In the genomic region with DNA sequence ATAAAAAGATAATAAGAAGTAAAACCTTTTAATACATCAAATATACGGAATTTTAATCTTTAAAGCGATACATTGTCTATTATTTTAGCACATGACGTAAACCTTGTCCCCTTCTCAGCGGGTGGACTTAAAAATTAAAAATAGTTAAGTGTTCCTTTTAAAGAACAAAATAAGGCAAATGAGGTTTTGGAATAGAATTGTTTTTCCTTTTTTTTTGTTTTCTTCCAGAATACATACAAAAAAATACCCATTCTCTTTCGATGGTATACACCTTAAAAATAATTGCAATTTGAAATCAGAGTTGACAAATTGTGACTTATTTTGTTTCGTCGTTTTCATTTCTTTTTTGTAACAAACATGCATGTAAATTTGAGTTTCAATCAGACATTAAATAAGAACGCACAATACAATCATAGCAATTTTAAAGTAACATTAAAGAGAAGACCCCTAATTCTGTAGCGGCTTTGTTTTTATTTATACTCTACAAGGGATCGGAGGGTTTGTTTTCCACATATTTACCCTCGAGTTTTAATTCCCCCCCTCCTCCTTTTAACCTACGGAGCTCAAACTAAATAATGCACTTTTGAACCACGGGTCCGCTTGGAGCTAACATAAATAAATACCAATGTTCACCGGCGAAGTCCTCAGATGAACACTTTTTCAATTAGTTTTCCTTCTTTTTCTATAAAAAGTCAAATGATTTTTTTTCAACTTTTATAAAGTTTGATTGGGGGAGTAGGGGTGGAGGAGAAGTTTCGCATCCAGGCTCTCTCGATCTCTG, we compare ENCODE assay signal across 9 mouse cellular contexts. TPM values are rescaled to one million over a fixed set of nuclear protein-coding genes. Genes with fewer than 3 reads are reported as not detected.
DNase-seq lines count a peak whose midpoint lies in the region; ATAC-seq lines count a peak whose summit lies in the region.
"Had no signal": no experiment of that assay in that cellular context is flagged by ENCODE, and none has a peak within 500 bp of the region (broad histone marks: within the 10 kb centered on the region; RNA-seq: fewer than 3 reads in every experiment).

No protein-coding gene starts in this region.

- peaks cover 14% of the 10 kb centered on the region for H3K4me1 ChIP-seq in liver, embryonic 11.5 days (replicated peaks; ENCODE audit: control insufficient read depth, insufficient read depth, low read length)
- H3K4me1 ChIP-seq in forebrain, embryonic 12.5 days = peaks cover 52% of the 10 kb centered on the region
- peaks cover 41% of the 10 kb centered on the region for H3K4me1 ChIP-seq in limb, embryonic 12.5 days (replicated peaks)

- H3K9ac ChIP-seq in liver, embryonic 11.5 days (ENCODE audit: low read depth, low read length) = no peak overlapping the region
- H3K9ac ChIP-seq in forebrain, embryonic 12.5 days = peak overlapping the region; percentile 90
- peak overlapping the region; percentile 97 for H3K9ac ChIP-seq in limb, embryonic 12.5 days (replicated peaks)

- peaks cover 81% of the 10 kb centered on the region for H3K27me3 ChIP-seq in liver, embryonic 11.5 days (replicated peaks; ENCODE audit: control insufficient read depth, insufficient read depth, low read length)
- peaks cover 82% of the 10 kb centered on the region for H3K27me3 ChIP-seq in forebrain, embryonic 12.5 days
- peaks cover 40% of the 10 kb centered on the region for H3K27me3 ChIP-seq in limb, embryonic 12.5 days
- H3K27me3 ChIP-seq: Patski had no signal

- peak overlapping the region; percentile 56 for H3K4me3 ChIP-seq in liver, embryonic 11.5 days (ENCODE audit: low read depth, low read length)
- H3K4me3 ChIP-seq in forebrain, embryonic 12.5 days (replicated peaks) = peak overlapping the region; percentile 80
- H3K4me3 ChIP-seq in limb, embryonic 12.5 days (replicated peaks) = peak overlapping the region; percentile 89

- no peak for ATAC-seq in liver, embryonic 11.5 days (replicated peaks; ENCODE audit: low FRiP score)
- ATAC-seq in forebrain, embryonic 12.5 days (ENCODE audit: low FRiP score) = no peak
- no peak for ATAC-seq in limb, embryonic 12.5 days (ENCODE audit: insufficient number of reproducible peaks, insufficient read depth, low FRiP score, low TSS enrichment, low read depth)
- ATAC-seq: Patski had no signal

- intact Hi-C loops in left cerebral cortex, postnatal 25 days (cut with DNase I) = loop anchor here (10.0 kb wide), 1 partner anchor 821 kb away; no protein-coding TSS in a partner anchor
- intact Hi-C loops in gastrocnemius, postnatal 36 days (cut with DNase I) = loop anchor here (10.0 kb wide), 2 partner anchors 821 to 1421 kb away; no protein-coding TSS in a partner anchor

- peak overlapping the region; percentile 70 for H3K4me2 ChIP-seq in liver, embryonic 11.5 days
- peak overlapping the region; percentile 93 for H3K4me2 ChIP-seq in forebrain, embryonic 12.5 days
- peak overlapping the region; percentile 86 for H3K4me2 ChIP-seq in limb, embryonic 12.5 days

- DNase-seq in liver, embryonic 11.5 days (ENCODE audit: low spot score) = no peak
- DNase-seq in liver = no peak
- DNase-seq in retina, postnatal 1 day = peak; percentile 26
- DNase-seq in thymus, adult 18-20 months = no peak
- no peak for DNase-seq in left cerebral cortex, postnatal 25 days (ENCODE audit: low spot score in 2 of 2)
- DNase-seq in gastrocnemius, postnatal 36 days = no peak

- no peaks in the 10 kb centered on the region for H3K9me3 ChIP-seq in liver, embryonic 11.5 days (ENCODE audit: control insufficient read depth, low read length)
- no peaks in the 10 kb centered on the region for H3K9me3 ChIP-seq in forebrain, embryonic 12.5 days
- H3K9me3 ChIP-seq in limb, embryonic 12.5 days = no peaks in the 10 kb centered on the region

- H3K36me3 ChIP-seq in liver, embryonic 11.5 days (ENCODE audit: control insufficient read depth, insufficient read depth, low read length) = no peaks in the 10 kb centered on the region
- H3K36me3 ChIP-seq in forebrain, embryonic 12.5 days (replicated peaks) = no peaks in the 10 kb centered on the region
- H3K36me3 ChIP-seq in limb, embryonic 12.5 days = peaks cover 23% of the 10 kb centered on the region

- WGBS in liver, embryonic 11.5 days = 7% methylated on average over 18 of the region's 18 CpGs
- WGBS in forebrain, embryonic 12.5 days = 5% methylated on average over 18 of the region's 18 CpGs
- 4% methylated on average over 18 of the region's 18 CpGs for WGBS in limb, embryonic 12.5 days

- no peak overlapping the region for H3K27ac ChIP-seq in liver, embryonic 11.5 days (ENCODE audit: low read depth, low read length)
- H3K27ac ChIP-seq in forebrain, embryonic 12.5 days = peak overlapping the region; percentile 95; the same call in 1 of the 2 replicates
- H3K27ac ChIP-seq in limb, embryonic 12.5 days = peak overlapping the region; percentile 98

RNA-seq across cellular contexts. Expression of gene Zfp503, which starts 5.3 kb away (rescaled TPM):
- polyA plus RNA-seq in liver, embryonic 11.5 days (2014; fragmentation: Nextera tagmentation; extraction: Ambion mirVana) = 3.1 and 4.1 TPM in 2 replicates
- polyA plus RNA-seq in forebrain, embryonic 12.5 days (2016; fragmentation: Nextera tagmentation; extraction: Ambion mirVana) = 10.9 and 13.8 TPM in 2 replicates
- 46.0 and 47.1 TPM in 2 replicates for polyA plus RNA-seq in limb, embryonic 12.5 days (2016; fragmentation: Nextera tagmentation; extraction: Ambion mirVana)
- 1 to 10 TPM; 2.2 to 4.8 TPM for total RNA-seq in left cerebral cortex, postnatal 25 days (2021)
- total RNA-seq in gastrocnemius, postnatal 36 days (2021) = 10 to 100 TPM in 1 of 2 experiments, 1 to 10 TPM in 1; 6.5 to 18.3 TPM

RNA-seq across cellular contexts. Expression of gene Lrmda, which starts 35.4 kb away (rescaled TPM):
- polyA plus RNA-seq in liver, embryonic 11.5 days (2014; fragmentation: Nextera tagmentation; extraction: Ambion mirVana) = 0.30 and 0.53 TPM in 2 replicates
- polyA plus RNA-seq in forebrain, embryonic 12.5 days (2016; fragmentation: Nextera tagmentation; extraction: Ambion mirVana) = 0.22 TPM in 1 of 2 replicates, not detected in the other
- polyA plus RNA-seq in limb, embryonic 12.5 days (2016; fragmentation: Nextera tagmentation; extraction: Ambion mirVana) = 0.41 TPM in 1 of 2 replicates, not detected in the other
- under 1 TPM; 0.48 to 0.76 TPM for total RNA-seq in left cerebral cortex, postnatal 25 days (2021)
- total RNA-seq in gastrocnemius, postnatal 36 days (2021) = 1 to 10 TPM; 1.7 to 2.8 TPM
